ENCODE assay signal across 19 mouse cellular contexts in the genomic region with DNA sequence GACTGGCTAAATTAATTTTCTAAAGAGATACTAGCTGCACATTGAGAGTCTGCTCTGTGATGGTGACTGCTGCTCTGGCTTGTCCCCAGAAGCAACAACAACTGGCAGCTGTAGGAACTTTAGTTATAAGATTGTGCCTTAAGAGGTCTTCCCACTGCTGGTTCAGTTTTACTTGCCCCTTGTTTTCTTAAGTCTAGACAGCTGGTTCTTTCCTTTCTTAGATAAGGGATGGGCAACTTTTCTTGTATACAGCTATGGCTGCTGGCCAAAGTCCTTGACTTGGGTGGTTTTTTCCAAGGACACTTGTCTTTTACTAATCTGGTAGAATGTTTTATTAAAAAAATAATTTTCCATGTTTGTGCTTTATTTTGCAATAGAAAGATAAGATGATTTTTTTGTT.
DNase-seq lines count a peak whose midpoint lies in the region; ATAC-seq lines count a peak whose summit lies in the region.
"Had no signal": no experiment of that assay in that cellular context is flagged by ENCODE, and none has a peak within 500 bp of the region (broad histone marks: within the 10 kb centered on the region; RNA-seq: fewer than 3 reads in every experiment).

No protein-coding gene starts in this region.

- ATAC-seq in activated CD4-positive, CD25-positive, alpha-beta regulatory T cell, adult 4 months, result no peak
- ATAC-seq: CD4-positive, CD25-positive, alpha-beta regulatory T cell, adult 4 months; forebrain, embryonic 16.5 days had no signal

- DNase-seq in adrenal gland, adult (ENCODE audit: inconsistent age in 2 of 2, low spot score in 1 of 2), result peak; percentile 82 to 94
- no peak for DNase-seq in adrenal gland, adult 18-20 months (ENCODE audit: low spot score in 2 of 2)
- peak; percentile 50 for DNase-seq in 416B (ENCODE audit: low read depth)
- DNase-seq in adrenal gland, postnatal 36 days, result peak; percentile 80 to 84
- DNase-seq in ovary, postnatal 14 days (ENCODE audit: low spot score), result peak; percentile 17
- no peak for DNase-seq in urinary bladder, postnatal 36 days (ENCODE audit: low spot score in 2 of 2)
- DNase-seq in gastrocnemius, postnatal 10 days, result no peak
- DNase-seq: cerebellum, adult 18-20 months; cerebellum, postnatal 25 days; embryo, embryonic 11 days; kidney, adult 8-10 months; kidney, postnatal 25 days; lung, adult 18-20 months; lung, postnatal 36 days; spleen, adult 18-20 months; thymus, adult 2 months had no signal

Comparison
In these comparisons a context has a peak if more than half of its experiments do, and no peak if none do; other contexts are left out.
1. DNase-seq: peak in adrenal gland, adult (2 of 2), 416B (single experiment), adrenal gland, postnatal 36 days (2 of 2) and ovary, postnatal 14 days (single experiment); none in adrenal gland, adult 18-20 months (0 of 2), urinary bladder, postnatal 36 days (0 of 2) and gastrocnemius, postnatal 10 days (single experiment).